15 mouse cellular contexts compared by ENCODE assay signal in genomic region chr5:77434060-77434459, GRCm38 (mm10). TPM values are rescaled to one million over a fixed set of nuclear protein-coding genes. Genes with fewer than 3 reads are reported as not detected.
DNase-seq lines count a peak whose midpoint lies in the region; ATAC-seq and TF ChIP-seq lines count a peak whose summit lies in the region.
"Had no signal": no experiment of that assay in that cellular context is flagged by ENCODE, and none has a peak within 500 bp of the region (broad histone marks: within the 10 kb centered on the region; RNA-seq: fewer than 3 reads in every experiment).

No protein-coding gene starts in this region.

- peak overlapping the region; percentile 56 for H3K4me3 ChIP-seq in gastrocnemius, adult 2 months
- no peak overlapping the region for H3K4me3 ChIP-seq in kidney, embryonic 14.5 days (ENCODE audit: low read length)
- no peak overlapping the region for H3K4me3 ChIP-seq in liver, embryonic 15.5 days (replicated peaks)
- no peak overlapping the region for H3K4me3 ChIP-seq in heart, adult 2 months
- H3K4me3 ChIP-seq in heart, embryonic 12.5 days = no peak overlapping the region
- H3K4me3 ChIP-seq: embryonic facial prominence, embryonic 13.5 days; hindbrain, embryonic 10.5 days; limb, embryonic 15.5 days; midbrain, embryonic 13.5 days had no signal

- H3K27ac ChIP-seq in gastrocnemius, adult 2 months = no peak overlapping the region; the same call in 1 of the 2 replicates
- H3K27ac ChIP-seq in kidney, embryonic 14.5 days (ENCODE audit: low read depth, low read length) = no peak overlapping the region
- no peak overlapping the region for H3K27ac ChIP-seq in liver, embryonic 15.5 days (replicated peaks)
- H3K27ac ChIP-seq in heart, adult 2 months = no peak overlapping the region
- H3K27ac ChIP-seq in heart, embryonic 12.5 days (ENCODE audit: poor library complexity, severe bottlenecking) = no peak overlapping the region
- H3K27ac ChIP-seq: embryonic facial prominence, embryonic 13.5 days; hindbrain, embryonic 10.5 days; limb, embryonic 15.5 days; midbrain, embryonic 13.5 days had no signal

- H3K9ac ChIP-seq in kidney, embryonic 14.5 days (ENCODE audit: low read depth, low read length) = no peak overlapping the region
- no peak overlapping the region for H3K9ac ChIP-seq in liver, embryonic 15.5 days
- no peak overlapping the region for H3K9ac ChIP-seq in heart, adult 2 months (ENCODE audit: low read depth, low read length)
- H3K9ac ChIP-seq in heart, embryonic 12.5 days = no peak overlapping the region
- H3K9ac ChIP-seq: embryonic facial prominence, embryonic 13.5 days; limb, embryonic 15.5 days; midbrain, embryonic 13.5 days had no signal

- 0 out of 2 replicates have a peak overlapping the region, but pooled peaks have one; percentile 5 for H3K4me2 ChIP-seq in kidney, embryonic 14.5 days (replicated peaks; ENCODE audit: low read depth, low read length)
- peak overlapping the region; percentile 18; the same call in 1 of the 2 replicates for H3K4me2 ChIP-seq in liver, embryonic 15.5 days
- no peak overlapping the region for H3K4me2 ChIP-seq in heart, embryonic 12.5 days
- H3K4me2 ChIP-seq: embryonic facial prominence, embryonic 13.5 days; limb, embryonic 15.5 days; midbrain, embryonic 13.5 days had no signal

- no peaks in the 10 kb centered on the region for H3K36me3 ChIP-seq in kidney, embryonic 14.5 days (ENCODE audit: control insufficient read depth, insufficient read depth, low read length)
- no peaks in the 10 kb centered on the region for H3K36me3 ChIP-seq in liver, embryonic 15.5 days (replicated peaks)
- no peaks in the 10 kb centered on the region for H3K36me3 ChIP-seq in heart, adult 2 months (ENCODE audit: control insufficient read depth, insufficient read depth, low read length)
- no peaks in the 10 kb centered on the region for H3K36me3 ChIP-seq in heart, embryonic 12.5 days
- H3K36me3 ChIP-seq: embryonic facial prominence, embryonic 13.5 days; hindbrain, embryonic 10.5 days; limb, embryonic 15.5 days; midbrain, embryonic 13.5 days had no signal

- no peaks in the 10 kb centered on the region; the same call in 1 of the 2 replicates for H3K4me1 ChIP-seq in kidney, embryonic 14.5 days (ENCODE audit: control insufficient read depth, insufficient read depth, low read length)
- no peaks in the 10 kb centered on the region for H3K4me1 ChIP-seq in liver, embryonic 15.5 days (replicated peaks)
- H3K4me1 ChIP-seq in heart, adult 2 months (ENCODE audit: control insufficient read depth, insufficient read depth, low read length) = peaks cover 4% of the 10 kb centered on the region
- H3K4me1 ChIP-seq in heart, embryonic 12.5 days (replicated peaks) = no peaks in the 10 kb centered on the region
- H3K4me1 ChIP-seq: midbrain, embryonic 13.5 days had no signal

- H3K79me2 ChIP-seq in heart, adult 2 months (replicated peaks; ENCODE audit: control insufficient read depth, insufficient read depth, low read length) = no peaks in the 10 kb centered on the region

- 46% methylated on average over 11 of the region's 11 CpGs for WGBS in kidney, embryonic 14.5 days
- WGBS in liver, embryonic 15.5 days (ENCODE audit: insufficient replicate concordance) = 51% methylated on average over 11 of the region's 11 CpGs
- 48% methylated on average over 11 of the region's 11 CpGs for WGBS in heart, adult 2 months
- 72% methylated on average over 11 of the region's 11 CpGs for whole genome bisulfite sequencing in heart, embryonic 12.5 days

- DNase-seq in gastrocnemius, adult 2 months = no peak
- DNase-seq in gastrocnemius, postnatal 36 days = no peak
- DNase-seq in R1 (ENCODE audit: low read depth, low spot score) = peak; percentile 31
- DNase-seq in left cerebral cortex, adult 8-10 months (ENCODE audit: low spot score in 2 of 2) = no peak
- DNase-seq in heart, adult 2 months = no peak
- DNase-seq: adrenal gland, postnatal 25 days; lung, postnatal 36 days; thymus, postnatal 14 days had no signal

- TF ChIP-seq POLR2A in heart, adult 2 months (IDR thresholded peaks at IDR 0.05; ENCODE audit: insufficient read depth, low read depth, low read length) = no peak

- intact Hi-C loops in gastrocnemius, adult 2 months (cut with DNase I) = no loop called here
- intact Hi-C loops in gastrocnemius, postnatal 36 days (cut with DNase I) = no loop called here
- intact Hi-C loops in heart, adult 2 months (cut with DNase I) = no loop called here

- TF ChIP-seq EP300 in heart, adult 2 months (IDR thresholded peaks at IDR 0.05; ENCODE audit: insufficient read depth, low read depth, low read length) = no peak

- no peaks in the 10 kb centered on the region for H3K27me3 ChIP-seq in kidney, embryonic 14.5 days (ENCODE audit: control insufficient read depth, insufficient read depth, low read length)
- no peaks in the 10 kb centered on the region for H3K27me3 ChIP-seq in liver, embryonic 15.5 days
- H3K27me3 ChIP-seq in heart, adult 2 months (ENCODE audit: control insufficient read depth, insufficient read depth, low read length) = no peaks in the 10 kb centered on the region
- no peaks in the 10 kb centered on the region for H3K27me3 ChIP-seq in heart, embryonic 12.5 days (replicated peaks)
- H3K27me3 ChIP-seq: embryonic facial prominence, embryonic 13.5 days; limb, embryonic 15.5 days; midbrain, embryonic 13.5 days had no signal

- no peaks in the 10 kb centered on the region for H3K9me3 ChIP-seq in kidney, embryonic 14.5 days (ENCODE audit: control insufficient read depth, low read length)
- H3K9me3 ChIP-seq in liver, embryonic 15.5 days (replicated peaks) = no peaks in the 10 kb centered on the region
- H3K9me3 ChIP-seq in heart, embryonic 12.5 days (replicated peaks) = no peaks in the 10 kb centered on the region
- H3K9me3 ChIP-seq: embryonic facial prominence, embryonic 13.5 days; hindbrain, embryonic 10.5 days; limb, embryonic 15.5 days; midbrain, embryonic 13.5 days had no signal

- peak; percentile 32; the same call in 1 of the 2 replicates for ATAC-seq in kidney, embryonic 14.5 days (ENCODE audit: low FRiP score, low TSS enrichment)
- peak; percentile 60; the same call in 1 of the 2 replicates for ATAC-seq in liver, embryonic 15.5 days (ENCODE audit: insufficient read depth)
- ATAC-seq in heart, embryonic 12.5 days (ENCODE audit: insufficient number of reproducible peaks, low FRiP score) = no peak
- ATAC-seq: midbrain, embryonic 13.5 days had no signal

- TF ChIP-seq CTCF in gastrocnemius, adult 2 months (IDR thresholded peaks at IDR 0.05) = no peak
- no peak for TF ChIP-seq CTCF in heart, adult 2 months (IDR thresholded peaks at IDR 0.05)

RNA-seq across cellular contexts. Expression of gene Igfbp7, which starts 26.2 kb away (rescaled TPM):
- 10 to 100 TPM; 63.6 to 92.5 TPM for total RNA-seq in gastrocnemius, adult 2 months (2021)
- total RNA-seq in gastrocnemius, postnatal 36 days (2021) = 100 to 1,000 TPM in 1 of 2 experiments, 10 to 100 TPM in 1; 90.8 to 112 TPM
- 250 and 252 TPM in 2 replicates for polyA plus RNA-seq in kidney, embryonic 14.5 days (2014; fragmentation: Nextera tagmentation; extraction: Ambion mirVana)
- 24.3 and 30.7 TPM in 2 replicates for polyA plus RNA-seq in liver, embryonic 15.5 days (2015; fragmentation: Nextera tagmentation; extraction: Ambion mirVana)
- total RNA-seq in left cerebral cortex, adult 8-10 months (2022) = 10 to 100 TPM; 29.9 to 40.8 (median 32.6) TPM
- 100 to 1,000 TPM; 174 to 205 TPM for total RNA-seq in heart, adult 2 months (2021)
- polyA plus RNA-seq in heart, adult 2 months (2012; rRNA removed) = 342 and 353 TPM in 2 replicates
- 38.3 and 39.9 TPM in 2 replicates for polyA plus RNA-seq in heart, embryonic 12.5 days (2016; fragmentation: Nextera tagmentation; extraction: Ambion mirVana)
